Mouse (Mus musculus): ENCODE data around the gene Cyp20a1. TPM values are rescaled to one million over a fixed set of nuclear protein-coding genes. Genes with fewer than 3 reads are reported as not detected.

Cyp20a1 gene
- 23.0 and 25.8 TPM in 2 replicates for polyA plus RNA-seq (2016; fragmentation: Nextera tagmentation; extraction: Ambion mirVana)

- H3K4me1 ChIP-seq = peaks cover 19% of the 10 kb centered on the region
- H3K9me3 ChIP-seq = peaks cover 6% of the 10 kb centered on the region; the same call in 1 of the 2 replicates
- peak within 1 kb of the TSS; percentile 92 for H3K27ac ChIP-seq (replicated peaks)
- H3K4me3 ChIP-seq = peak within 1 kb of the TSS; percentile 72
- 2% methylated on average over 60 of the region's 60 CpGs for WGBS
- H3K36me3 ChIP-seq (replicated peaks) = peaks cover 12% of the 10 kb centered on the region
- H3K27me3 ChIP-seq (replicated peaks; ENCODE audit: low read depth, poor library complexity, severe bottlenecking) = no peaks in the 10 kb centered on the region
- peak; percentile 92 for DNase-seq (ENCODE audit: low spot score)
These were observed at the start of gene Cyp20a1 for GRCm38 (mm10) chr1:60342808-60343629. Gene Cyp20a1 (plus strand): TSS chr1:60343323.

- Histone ChIP-seq H3K9me3 (no peaks in the 10 kb centered on the region), H3K4me3 (no peak overlapping the region), H3K4me1 (no peaks in the 10 kb centered on the region), H3K36me3 (replicated peaks) (peaks cover 73% of the 10 kb centered on the region), H3K27me3 (replicated peaks; ENCODE audit: low read depth, poor library complexity, severe bottlenecking) (no peaks in the 10 kb centered on the region), H3K27ac (replicated peaks) (no peak overlapping the region)
- 79% methylated on average over 1 of the region's 1 CpGs for WGBS
- DNase-seq (ENCODE audit: low spot score) = no peak
These were observed 49.2 kb upstream of the Cyp20a1 start for GRCm38 (mm10) chr1:60293921-60294320.

GRCm38 (mm10) chr1:60343630-60344455 is 720 bp downstream of the Cyp20a1 start:
- peak overlapping the region; percentile 92 for H3K27ac ChIP-seq (replicated peaks)

GRCm38 (mm10) chr1:60344670-60345069 is 1.5 kb downstream of the Cyp20a1 start:
- H3K4me1 ChIP-seq = peaks cover 19% of the 10 kb centered on the region
- peak overlapping the region; percentile 72; the same call in 1 of the 2 replicates for H3K4me3 ChIP-seq
- H3K27ac ChIP-seq (replicated peaks) = no peak overlapping the region
- peaks cover 12% of the 10 kb centered on the region for H3K9me3 ChIP-seq
- H3K36me3 ChIP-seq (replicated peaks) = peaks cover 10% of the 10 kb centered on the region
- no peaks in the 10 kb centered on the region for H3K27me3 ChIP-seq (replicated peaks; ENCODE audit: low read depth, poor library complexity, severe bottlenecking)
- 94% methylated on average over 6 of the region's 6 CpGs for whole genome bisulfite sequencing
- DNase-seq (ENCODE audit: low spot score) = no peak

More at GRCm38 (mm10) chr1:60343630-60344455, 720 bp downstream of the Cyp20a1 start:
- WGBS = 15% methylated on average over 14 of the region's 14 CpGs
- Histone ChIP-seq H3K9me3 (peaks cover 6% of the 10 kb centered on the region; the same call in 1 of the 2 replicates), H3K4me3 (peak overlapping the region; percentile 72), H3K4me1 (peaks cover 19% of the 10 kb centered on the region), H3K36me3 (replicated peaks) (peaks cover 8% of the 10 kb centered on the region), H3K27me3 (replicated peaks; ENCODE audit: low read depth, poor library complexity, severe bottlenecking) (no peaks in the 10 kb centered on the region)
- DNase-seq (ENCODE audit: low spot score) = no peak

- Histone ChIP-seq H3K9me3 (peaks cover 21% of the 10 kb centered on the region), H3K27ac (replicated peaks) (no peak overlapping the region), H3K4me3 (no peak overlapping the region), H3K36me3 (replicated peaks) (peaks cover 18% of the 10 kb centered on the region), H3K27me3 (replicated peaks; ENCODE audit: low read depth, poor library complexity, severe bottlenecking) (no peaks in the 10 kb centered on the region), H3K4me1 (peaks cover 19% of the 10 kb centered on the region)
- 81% methylated on average over 2 of the region's 2 CpGs for whole genome bisulfite sequencing
- no peak for DNase-seq (ENCODE audit: low spot score)
These were observed 2.6 kb downstream of the Cyp20a1 start for GRCm38 (mm10) chr1:60345712-60346111.

GRCm38 (mm10) chr1:60352786-60353185 is 9.7 kb downstream of the Cyp20a1 start:
- WGBS = 93% methylated on average over 5 of the region's 5 CpGs
- Histone ChIP-seq H3K27me3 (replicated peaks; ENCODE audit: low read depth, poor library complexity, severe bottlenecking) (no peaks in the 10 kb centered on the region), H3K9me3 (peaks cover 18% of the 10 kb centered on the region), H3K36me3 (replicated peaks) (peaks cover 49% of the 10 kb centered on the region), H3K27ac (replicated peaks) (no peak overlapping the region), H3K4me1 (no peaks in the 10 kb centered on the region), H3K4me3 (no peak overlapping the region)
- DNase-seq (ENCODE audit: low spot score) = no peak

GRCm38 (mm10) chr1:60361626-60362025 is 18.5 kb downstream of the Cyp20a1 start:
- Histone ChIP-seq H3K4me3 (no peak overlapping the region), H3K4me1 (no peaks in the 10 kb centered on the region), H3K27me3 (replicated peaks; ENCODE audit: low read depth, poor library complexity, severe bottlenecking) (no peaks in the 10 kb centered on the region), H3K9me3 (no peaks in the 10 kb centered on the region), H3K27ac (replicated peaks) (no peak overlapping the region), H3K36me3 (replicated peaks) (peaks cover 46% of the 10 kb centered on the region)
- no peak for DNase-seq (ENCODE audit: low spot score)
- WGBS = 88% methylated on average over 1 of the region's 1 CpGs

GRCm38 (mm10) chr1:60376556-60376955 is 33.4 kb downstream of the Cyp20a1 start:
- Histone ChIP-seq H3K9me3 (no peaks in the 10 kb centered on the region), H3K36me3 (replicated peaks) (peaks cover 89% of the 10 kb centered on the region), H3K27me3 (replicated peaks; ENCODE audit: low read depth, poor library complexity, severe bottlenecking) (no peaks in the 10 kb centered on the region), H3K27ac (replicated peaks) (no peak overlapping the region), H3K4me1 (no peaks in the 10 kb centered on the region), H3K4me3 (no peak overlapping the region)
- WGBS = 89% methylated on average over 1 of the region's 1 CpGs
- DNase-seq (ENCODE audit: low spot score) = no peak

- no peak overlapping the region for H3K4me3 ChIP-seq
These were observed 38.8 kb downstream of the Cyp20a1 start for GRCm38 (mm10) chr1:60381910-60382309.

GRCm38 (mm10) chr1:60404848-60405247 is 61.7 kb downstream of the Cyp20a1 start:
- H3K4me3 ChIP-seq = no peak overlapping the region
- H3K9me3 ChIP-seq = no peaks in the 10 kb centered on the region
- no peaks in the 10 kb centered on the region for H3K36me3 ChIP-seq (replicated peaks)
- WGBS = 90% methylated on average over 1 of the region's 1 CpGs
- no peaks in the 10 kb centered on the region for H3K27me3 ChIP-seq (replicated peaks; ENCODE audit: low read depth, poor library complexity, severe bottlenecking)
- no peak for DNase-seq (ENCODE audit: low spot score)
- peaks cover 21% of the 10 kb centered on the region for H3K4me1 ChIP-seq
- no peak overlapping the region for H3K27ac ChIP-seq (replicated peaks)

More at GRCm38 (mm10) chr1:60381910-60382309, 38.8 kb downstream of the Cyp20a1 start:
- Histone ChIP-seq H3K27ac (replicated peaks) (no peak overlapping the region), H3K4me1 (no peaks in the 10 kb centered on the region), H3K9me3 (no peaks in the 10 kb centered on the region), H3K27me3 (replicated peaks; ENCODE audit: low read depth, poor library complexity, severe bottlenecking) (no peaks in the 10 kb centered on the region), H3K36me3 (replicated peaks) (peaks cover 78% of the 10 kb centered on the region)
- WGBS = 97% methylated on average over 3 of the region's 3 CpGs
- DNase-seq (ENCODE audit: low spot score) = no peak

- Histone ChIP-seq H3K4me3 (peak overlapping the region; percentile 96), H3K4me1 (peaks cover 27% of the 10 kb centered on the region), H3K36me3 (replicated peaks) (no peaks in the 10 kb centered on the region), H3K27ac (replicated peaks) (peak overlapping the region; percentile 98), H3K9me3 (no peaks in the 10 kb centered on the region), H3K27me3 (replicated peaks; ENCODE audit: low read depth, poor library complexity, severe bottlenecking) (no peaks in the 10 kb centered on the region)
- no peak for DNase-seq (ENCODE audit: low spot score)
- WGBS = 20% methylated on average over 13 of the region's 13 CpGs
These were observed 65.5 kb downstream of the Cyp20a1 start for GRCm38 (mm10) chr1:60408501-60409167.
